In genomic region chr1:78195771-78196712, GRCm38 (mm10) we compare ENCODE assay signal across 7 mouse cellular contexts. TPM values are rescaled to one million over a fixed set of nuclear protein-coding genes. Genes with fewer than 3 reads are reported as not detected.
DNase-seq lines count a peak whose midpoint lies in the region; ATAC-seq lines count a peak whose summit lies in the region.

No protein-coding gene starts in this region.

- H3K4me3 ChIP-seq in megakaryocyte, embryonic 14.5 days (replicated peaks), result peak overlapping the region; percentile 90
- H3K4me3 ChIP-seq in forebrain, embryonic 11.5 days (ENCODE audit: low read depth, low read length), result peak overlapping the region; percentile 29
- H3K4me3 ChIP-seq in limb, embryonic 15.5 days, result peak overlapping the region; percentile 37

- ATAC-seq in megakaryocyte, adult 5-6 weeks (ENCODE audit: poor library complexity, severe bottlenecking), result no peak
- no peak for ATAC-seq in forebrain, embryonic 11.5 days (replicated peaks; ENCODE audit: low FRiP score)
- no peak for ATAC-seq in limb, embryonic 15.5 days (ENCODE audit: insufficient number of reproducible peaks, low FRiP score, low TSS enrichment, low read depth)

- H3K9me3 ChIP-seq in megakaryocyte, embryonic 14.5 days, result peaks cover 10% of the 10 kb centered on the region; the same call in 1 of the 2 replicates
- H3K9me3 ChIP-seq in forebrain, embryonic 11.5 days (ENCODE audit: control insufficient read depth, low read length), result no peaks in the 10 kb centered on the region
- no peaks in the 10 kb centered on the region for H3K9me3 ChIP-seq in limb, embryonic 15.5 days

- H3K4me2 ChIP-seq in forebrain, embryonic 11.5 days (ENCODE audit: low read depth, low read length, severe bottlenecking), result peak overlapping the region; percentile 44
- peak overlapping the region; percentile 59 for H3K4me2 ChIP-seq in limb, embryonic 15.5 days

- H3K27me3 ChIP-seq in megakaryocyte, embryonic 14.5 days (replicated peaks), result peaks cover 97% of the 10 kb centered on the region
- H3K27me3 ChIP-seq in forebrain, embryonic 11.5 days (ENCODE audit: control insufficient read depth, insufficient read depth, low read length), result peaks cover 94% of the 10 kb centered on the region
- peaks cover 93% of the 10 kb centered on the region for H3K27me3 ChIP-seq in limb, embryonic 15.5 days

- DNase-seq in forebrain, embryonic 11.5 days (ENCODE audit: low spot score), result peak; percentile 49
- DNase-seq in urinary bladder, postnatal 14 days (ENCODE audit: low spot score), result no peak
- no peak for DNase-seq in frontal cortex, postnatal 14 days (ENCODE audit: low spot score in 2 of 2)
- no peak for DNase-seq in layer of hippocampus, adult 9-10 months (ENCODE audit: low spot score)

- peaks cover 42% of the 10 kb centered on the region for H3K4me1 ChIP-seq in megakaryocyte, embryonic 14.5 days
- peaks cover 11% of the 10 kb centered on the region; the same call in 1 of the 2 replicates for H3K4me1 ChIP-seq in forebrain, embryonic 11.5 days (replicated peaks; ENCODE audit: control insufficient read depth, insufficient read depth, low read length)
- H3K4me1 ChIP-seq in limb, embryonic 15.5 days, result peaks cover 19% of the 10 kb centered on the region

- H3K9ac ChIP-seq in forebrain, embryonic 11.5 days (ENCODE audit: low read length), result 0 out of 2 replicates have a peak overlapping the region, but pooled peaks have one; percentile 27
- H3K9ac ChIP-seq in limb, embryonic 15.5 days, result no peak overlapping the region

- no peak overlapping the region for H3K27ac ChIP-seq in forebrain, embryonic 11.5 days (ENCODE audit: low read depth, low read length)
- H3K27ac ChIP-seq in limb, embryonic 15.5 days, result no peak overlapping the region

- under 1% methylated on average over 42 of the region's 42 CpGs for WGBS in forebrain, embryonic 11.5 days
- 1% methylated on average over 42 of the region's 42 CpGs for WGBS in limb, embryonic 15.5 days

- no peaks in the 10 kb centered on the region for H3K36me3 ChIP-seq in megakaryocyte, embryonic 14.5 days (replicated peaks; ENCODE audit: low read length)
- no peaks in the 10 kb centered on the region for H3K36me3 ChIP-seq in forebrain, embryonic 11.5 days (ENCODE audit: control insufficient read depth, insufficient read depth, low read length)
- H3K36me3 ChIP-seq in limb, embryonic 15.5 days, result no peaks in the 10 kb centered on the region

RNA-seq across cellular contexts. Expression of gene Pax3, which starts 0.9 kb away (rescaled TPM):
- polyA plus RNA-seq in megakaryocyte, embryonic 14.5 days (2012; ENCODE audit: insufficient read depth, low replicate concordance), result not detected in 2 replicates
- not detected in 2 replicates for total RNA-seq in megakaryocyte, adult 5-6 weeks (2015)
- total RNA-seq in megakaryocyte, adult 5-6 weeks (2017), result not detected in 2 replicates
- 4.4 and 4.7 TPM in 2 replicates for polyA plus RNA-seq in forebrain, embryonic 11.5 days (2014; fragmentation: Nextera tagmentation; extraction: Ambion mirVana)
- polyA plus RNA-seq in limb, embryonic 15.5 days (2015; fragmentation: Nextera tagmentation; extraction: Ambion mirVana), result 0.60 and 0.96 TPM in 2 replicates

Comparison
In these comparisons a context has a peak if more than half of its experiments do, and no peak if none do; other contexts are left out.
1. H3K4me3 ChIP-seq: peak in every context shown above with its lines; median percentile 90 in megakaryocyte, embryonic 14.5 days; 37 in limb, embryonic 15.5 days; 29 in forebrain, embryonic 11.5 days.